In the genomic region with DNA sequence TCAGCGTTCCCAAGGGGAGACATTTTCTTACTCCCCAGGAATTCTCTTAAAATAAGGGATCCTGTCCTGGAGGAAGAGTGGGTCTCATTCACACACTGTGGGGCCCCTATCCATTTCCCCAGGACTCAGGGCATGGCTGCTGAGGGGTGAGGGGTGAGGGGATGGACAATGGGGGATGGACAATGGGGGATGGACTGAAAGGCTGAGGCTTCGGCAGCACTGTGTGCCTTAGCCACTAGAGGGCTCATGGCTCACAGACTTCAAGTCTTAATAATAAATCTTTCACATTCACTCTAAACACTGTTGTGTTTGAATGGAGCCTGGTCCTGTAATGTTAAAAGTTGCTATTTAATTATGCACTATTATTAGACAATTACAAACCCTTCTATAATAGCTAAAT, we compare ENCODE assay signal across 10 mouse cellular contexts. TPM values are rescaled to one million over a fixed set of nuclear protein-coding genes. Genes with fewer than 3 reads are reported as not detected.
DNase-seq lines count a peak whose midpoint lies in the region; ATAC-seq lines count a peak whose summit lies in the region.
"Had no signal": no experiment of that assay in that cellular context is flagged by ENCODE, and none has a peak within 500 bp of the region (broad histone marks: within the 10 kb centered on the region; RNA-seq: fewer than 3 reads in every experiment).

No protein-coding gene starts in this region.

- no peak for ATAC-seq in hindbrain, embryonic 13.5 days (ENCODE audit: low FRiP score)

- peak; percentile 43 for DNase-seq in hindbrain, embryonic 10.5 days (ENCODE audit: low spot score)
- DNase-seq in 416B (ENCODE audit: low read depth): peak; percentile 0
- DNase-seq in brain, adult 2 months (ENCODE audit: low read depth, low spot score): peak; percentile 55
- peak; percentile 34 for DNase-seq in kidney, postnatal 14 days
- DNase-seq in right cerebral cortex, postnatal 4 days: peak; percentile 52
- no peak for DNase-seq in thymus, postnatal 25 days
- no peak for DNase-seq in ovary, postnatal 14 days (ENCODE audit: low spot score)

- WGBS in hindbrain, embryonic 10.5 days: 53% methylated on average over 2 of the region's 2 CpGs
- WGBS in hindbrain, embryonic 13.5 days: 48% methylated on average over 2 of the region's 2 CpGs

- no peak overlapping the region for H3K4me2 ChIP-seq in hindbrain, embryonic 13.5 days
- H3K4me2 ChIP-seq: heart, embryonic 13.5 days had no signal

- H3K9ac ChIP-seq in hindbrain, embryonic 13.5 days: no peak overlapping the region
- H3K9ac ChIP-seq: heart, embryonic 13.5 days had no signal

- no peaks in the 10 kb centered on the region for H3K36me3 ChIP-seq in hindbrain, embryonic 10.5 days
- H3K36me3 ChIP-seq in hindbrain, embryonic 13.5 days: no peaks in the 10 kb centered on the region
- H3K36me3 ChIP-seq: heart, embryonic 13.5 days had no signal

- no peak overlapping the region for H3K4me3 ChIP-seq in hindbrain, embryonic 10.5 days
- H3K4me3 ChIP-seq in hindbrain, embryonic 13.5 days: no peak overlapping the region
- H3K4me3 ChIP-seq: heart, embryonic 13.5 days had no signal

- no peaks in the 10 kb centered on the region for H3K27me3 ChIP-seq in hindbrain, embryonic 10.5 days (ENCODE audit: insufficient read depth, poor library complexity, severe bottlenecking)
- no peaks in the 10 kb centered on the region for H3K27me3 ChIP-seq in hindbrain, embryonic 13.5 days

- H3K9me3 ChIP-seq in hindbrain, embryonic 10.5 days: no peaks in the 10 kb centered on the region
- no peaks in the 10 kb centered on the region for H3K9me3 ChIP-seq in hindbrain, embryonic 13.5 days
- H3K9me3 ChIP-seq: heart, embryonic 13.5 days had no signal

- H3K27ac ChIP-seq in hindbrain, embryonic 10.5 days: no peak overlapping the region; the same call in 1 of the 2 replicates
- no peak overlapping the region for H3K27ac ChIP-seq in hindbrain, embryonic 13.5 days
- H3K27ac ChIP-seq: heart, embryonic 13.5 days had no signal

- peaks cover 10% of the 10 kb centered on the region; the same call in 1 of the 2 replicates for H3K4me1 ChIP-seq in hindbrain, embryonic 10.5 days (replicated peaks)
- H3K4me1 ChIP-seq in hindbrain, embryonic 13.5 days (replicated peaks): no peaks in the 10 kb centered on the region
- H3K4me1 ChIP-seq: heart, embryonic 13.5 days had no signal

RNA-seq across cellular contexts. Expression of a gene that starts 21.4 kb away (rescaled TPM):
- 1.4 and 1.6 TPM in 2 replicates for polyA plus RNA-seq in hindbrain, embryonic 10.5 days (2016; fragmentation: Nextera tagmentation; extraction: Ambion mirVana)
- 7.5 and 9.3 TPM in 2 replicates for polyA plus RNA-seq in hindbrain, embryonic 13.5 days (2015; fragmentation: Nextera tagmentation; extraction: Ambion mirVana)
- polyA plus RNA-seq: liver, embryonic 16.5 days had no signal

Comparison
In these comparisons a context has a peak if more than half of its experiments do, and no peak if none do; other contexts are left out.
1. DNase-seq: peak in hindbrain, embryonic 10.5 days (single experiment), 416B (single experiment), brain, adult 2 months (single experiment), kidney, postnatal 14 days (single experiment) and right cerebral cortex, postnatal 4 days (single experiment); none in thymus, postnatal 25 days (single experiment) and ovary, postnatal 14 days (single experiment).